ENCODE assay signal across 9 mouse cellular contexts in the genomic region with DNA sequence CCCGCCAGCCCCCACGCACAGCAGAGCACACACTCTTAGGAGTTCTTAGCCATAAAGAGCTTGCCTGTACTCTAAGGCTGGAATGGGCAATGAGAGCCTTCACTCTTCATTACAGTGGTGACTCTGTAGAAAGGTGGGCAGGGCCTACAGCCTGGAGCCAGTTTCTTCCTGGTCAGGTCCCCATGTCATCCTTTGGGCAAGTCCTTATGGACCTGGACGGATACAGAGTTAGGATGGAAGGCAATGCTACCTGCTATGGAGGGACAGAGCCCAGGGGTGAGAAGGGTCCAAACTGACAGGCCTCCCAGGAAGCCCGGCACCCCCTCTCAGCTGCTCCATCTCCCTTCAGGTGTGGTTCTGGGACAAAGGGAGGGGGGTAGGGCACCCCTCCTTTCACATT. TPM values are rescaled to one million over a fixed set of nuclear protein-coding genes. Genes with fewer than 3 reads are reported as not detected.
A peak's percentile ranks its signal among the peaks of the same experiment; 100 is the strongest.
DNase-seq lines count a peak whose midpoint lies in the region; ATAC-seq and TF ChIP-seq lines count a peak whose summit lies in the region.
"Had no signal": no experiment of that assay in that cellular context is flagged by ENCODE, and none has a peak within 500 bp of the region (broad histone marks: within the 10 kb centered on the region; RNA-seq: fewer than 3 reads in every experiment).

No protein-coding gene starts in this region.

- DNase-seq in cerebellum, adult 11 months = peak; percentile 23
- no peak for DNase-seq in cerebellum, postnatal 36 days
- DNase-seq in kidney, postnatal 14 days = no peak
- DNase-seq in frontal cortex, adult 2 months (ENCODE audit: extremely low spot score in 1 of 2, low spot score in 1 of 2) = no peak
- no peak for DNase-seq in gastrocnemius, adult 18-20 months (ENCODE audit: low spot score)

- H3K4me2 ChIP-seq in kidney, embryonic 16.5 days (replicated peaks; ENCODE audit: low read depth, low read length) = peak overlapping the region; percentile 39; the same call in 1 of the 2 replicates
- 0 out of 2 replicates have a peak overlapping the region, but pooled peaks have one; percentile 15 for H3K4me2 ChIP-seq in midbrain, embryonic 13.5 days (replicated peaks)

- no peaks in the 10 kb centered on the region for H3K9me3 ChIP-seq in kidney, embryonic 16.5 days (ENCODE audit: low read length)
- H3K9me3 ChIP-seq in midbrain, embryonic 13.5 days = no peaks in the 10 kb centered on the region

- H3K4me1 ChIP-seq in kidney, embryonic 16.5 days (ENCODE audit: insufficient read depth, low read length) = peaks cover 81% of the 10 kb centered on the region
- H3K4me1 ChIP-seq in embryonic fibroblast, embryonic 13.5 days (ENCODE audit: control insufficient read depth, insufficient read depth, low read length) = peaks cover 48% of the 10 kb centered on the region
- peaks cover 95% of the 10 kb centered on the region for H3K4me1 ChIP-seq in midbrain, embryonic 13.5 days (replicated peaks)

- H3K27ac ChIP-seq in kidney, embryonic 16.5 days (ENCODE audit: low read length) = peak overlapping the region; percentile 92
- peak overlapping the region; percentile 93; the same call in 1 of the 2 replicates for H3K27ac ChIP-seq in embryonic fibroblast, embryonic 13.5 days (ENCODE audit: insufficient read depth, low read length)
- H3K27ac ChIP-seq in midbrain, embryonic 13.5 days = peak overlapping the region; percentile 71; the same call in 1 of the 2 replicates

- 57% methylated on average over 4 of the region's 4 CpGs for WGBS in kidney, embryonic 16.5 days
- 71% methylated on average over 4 of the region's 4 CpGs for WGBS in midbrain, embryonic 13.5 days

- TF ChIP-seq POLR2A in embryonic fibroblast, embryonic 13.5 days (IDR thresholded peaks at IDR 0.05; ENCODE audit: low read depth, low read length) = no peak

- H3K4me3 ChIP-seq in kidney, embryonic 16.5 days (ENCODE audit: low read length) = no peak overlapping the region
- H3K4me3 ChIP-seq in embryonic fibroblast, embryonic 13.5 days (ENCODE audit: insufficient read depth, low read length) = no peak overlapping the region
- no peak overlapping the region for H3K4me3 ChIP-seq in midbrain, embryonic 13.5 days (replicated peaks)

- no peak for TF ChIP-seq CTCF in embryonic fibroblast, embryonic 13.5 days (IDR thresholded peaks at IDR 0.05; ENCODE audit: borderline replicate concordance, insufficient read depth, low read length)

- H3K9ac ChIP-seq in kidney, embryonic 16.5 days (replicated peaks; ENCODE audit: low read length) = peak overlapping the region; percentile 46
- H3K9ac ChIP-seq in midbrain, embryonic 13.5 days (replicated peaks) = 0 out of 2 replicates have a peak overlapping the region, but pooled peaks have one; percentile 2

- H3K27me3 ChIP-seq in kidney, embryonic 16.5 days (ENCODE audit: insufficient read depth, low read length) = no peaks in the 10 kb centered on the region
- no peaks in the 10 kb centered on the region for H3K27me3 ChIP-seq in midbrain, embryonic 13.5 days

- no peak for ATAC-seq in kidney, embryonic 16.5 days (ENCODE audit: low FRiP score, low TSS enrichment)
- ATAC-seq in midbrain, embryonic 13.5 days = no peak

- H3K36me3 ChIP-seq in kidney, embryonic 16.5 days (ENCODE audit: insufficient read depth, low read length) = no peaks in the 10 kb centered on the region
- no peaks in the 10 kb centered on the region for H3K36me3 ChIP-seq in midbrain, embryonic 13.5 days

RNA-seq across cellular contexts. Expression of gene Bcar1, which starts 7.8 kb away (rescaled TPM):
- 49.6 and 60.1 TPM in 2 replicates for polyA plus RNA-seq in kidney, embryonic 16.5 days (2015; fragmentation: Nextera tagmentation; extraction: Ambion mirVana)
- polyA plus RNA-seq in embryonic fibroblast, embryonic 13.5 days (2011; ENCODE audit: insufficient read length, low read depth, missing spikeins) = 37.0 and 45.8 TPM in 2 replicates
- 48.7 and 55.0 TPM in 2 replicates for polyA plus RNA-seq in midbrain, embryonic 13.5 days (2015; fragmentation: Nextera tagmentation; extraction: Ambion mirVana)
- polyA plus RNA-seq in frontal cortex, adult 2 months (2012; rRNA removed) = 42.1 and 44.2 TPM in 2 replicates
- 10 to 100 TPM; 10.6 to 10.8 TPM for total RNA-seq in gastrocnemius, adult 18-20 months (2021)
- total RNA-seq: common myeloid progenitor, adult 5-6 weeks had no signal

RNA-seq across cellular contexts. Expression of gene Ctrb1, which starts 45.0 kb away (rescaled TPM):
- polyA plus RNA-seq in kidney, embryonic 16.5 days (2015; fragmentation: Nextera tagmentation; extraction: Ambion mirVana) = 0.35 TPM in 1 of 2 replicates, not detected in the other
- polyA plus RNA-seq in embryonic fibroblast, embryonic 13.5 days (2011; ENCODE audit: insufficient read length, low read depth, missing spikeins) = not detected in 2 replicates
- 1.6 and 2.2 TPM in 2 replicates for polyA plus RNA-seq in midbrain, embryonic 13.5 days (2015; fragmentation: Nextera tagmentation; extraction: Ambion mirVana)
- polyA plus RNA-seq in frontal cortex, adult 2 months (2012; rRNA removed) = 0.24 and 0.25 TPM in 2 replicates
- under 1 TPM in 1 of 2 experiments, not detected in 1; 0.71 TPM for total RNA-seq in gastrocnemius, adult 18-20 months (2021)
- total RNA-seq: common myeloid progenitor, adult 5-6 weeks had no signal
